Mouse (Mus musculus) adrenal gland, postnatal 14 days (tissue): Measurements from ENCODE around the gene Lrpprc. TPM values are rescaled to one million over a fixed set of nuclear protein-coding genes. Genes with fewer than 3 reads are reported as not detected.
"Not testable (repeated sequence)": the region's sequence is repeated elsewhere in the genome, so short reads cannot be mapped to it uniquely, and the experiment has no call there.

Experiments used
- DNase-seq: peaks from one replicate; pipeline ENCODE4 v3.0.0; 2021; ENCODE audit warnings: mixed read lengths
- long read RNA-seq, 2 experiments: library from polyadenylated mRNA; stranded (forward); transcript quantifications; one replicate each; pipeline ENCODE4 v2.0.0; 2021
- total RNA-seq: library from RNA; stranded (reverse); gene quantifications from 2 replicates; pipeline ENCODE4 v1.2.3, GENCODE M21; 2021

Lrpprc gene
- total RNA-seq: 84.6 and 86.6 TPM in 2 replicates
- long read RNA-seq, experiment 1, full-length matches to known transcripts: 30 of 50 reads
- long read RNA-seq, experiment 1, partial matches to known transcripts: 12 of 50 reads
- long read RNA-seq, experiment 1, other reads (novel, unspliced or antisense): 8 of 50 reads
- long read RNA-seq, experiment 2, full-length matches to known transcripts: 48 of 69 reads
- long read RNA-seq, experiment 2, partial matches to known transcripts: 14 of 69 reads
- long read RNA-seq, experiment 2, other reads (novel, unspliced or antisense): 7 of 69 reads

DNA sequence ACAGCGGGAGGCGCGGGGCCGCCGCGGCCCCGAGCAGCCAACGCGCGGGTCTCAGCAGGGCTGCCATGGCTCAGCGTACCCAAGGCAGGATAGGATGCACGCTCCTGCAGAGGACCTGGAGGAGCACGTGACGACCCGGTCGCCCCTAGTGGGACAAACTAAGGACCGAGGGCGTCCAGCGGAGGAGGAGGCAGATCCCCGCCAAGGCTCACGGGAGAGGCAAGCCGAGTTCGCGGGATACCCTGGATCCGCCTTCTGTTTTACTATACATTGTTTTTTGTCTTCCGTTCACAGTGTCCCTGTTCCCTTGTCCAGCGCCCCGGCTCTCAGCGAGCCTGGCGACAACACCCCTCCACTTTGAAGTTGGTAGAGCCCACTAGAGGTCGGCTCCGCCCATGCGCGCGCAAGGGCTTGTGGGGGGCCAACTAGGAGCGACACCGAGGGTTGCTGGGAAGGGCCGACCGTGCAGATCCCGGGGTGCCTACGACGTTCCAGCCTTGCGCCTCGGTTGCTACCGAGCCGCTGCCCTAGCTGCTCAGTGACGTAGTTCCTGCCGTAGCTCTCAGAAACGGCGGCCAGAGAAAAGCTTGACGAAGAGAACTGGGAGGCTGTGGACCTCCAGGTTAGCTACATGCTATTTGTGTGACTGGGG is at the start of gene Lrpprc:
TSS of gene Lrpprc (minus strand) at position 343 of the 652 bp plus-strand sequence.
- DNase-seq: peak; percentile 98

DNA sequence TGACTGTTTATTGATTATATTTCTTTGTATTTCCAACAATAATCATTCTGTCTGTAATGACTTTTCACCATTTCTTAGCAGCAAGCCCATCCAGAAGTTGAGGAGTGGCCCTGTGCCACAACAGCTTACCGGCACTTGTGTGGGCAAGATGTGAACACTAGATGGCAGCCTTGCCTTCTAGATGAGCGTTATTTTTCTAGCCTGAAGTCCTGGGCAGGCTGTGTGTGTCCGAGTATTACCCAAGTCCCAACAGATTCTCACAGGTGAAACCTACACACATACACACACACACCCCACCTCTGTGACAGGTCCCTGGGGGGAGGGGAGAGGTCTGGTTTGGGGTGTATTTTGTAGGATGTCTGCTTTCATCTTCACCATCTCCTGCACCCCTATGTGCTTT is 47.2 kb upstream of the Lrpprc start:
- peak; percentile 78 for DNase-seq

DNA sequence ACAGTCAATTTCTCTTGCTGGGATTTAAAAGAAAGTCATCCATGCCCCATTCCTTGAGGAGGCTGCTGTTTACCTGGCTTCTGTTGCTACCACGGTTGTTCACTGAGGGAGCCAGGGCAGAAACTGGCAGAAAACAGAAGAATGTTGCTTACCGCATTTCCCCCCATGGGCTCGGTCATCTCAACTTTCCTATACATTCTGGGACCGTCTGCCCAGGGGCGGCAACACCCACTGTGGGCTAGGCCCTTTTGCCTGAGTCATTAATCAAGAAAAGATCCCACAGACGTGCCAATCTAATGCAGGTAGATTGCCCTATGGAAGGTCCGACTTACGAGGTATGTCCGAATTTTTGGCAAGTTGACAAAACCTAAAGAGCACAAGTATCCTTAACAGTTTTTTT is 44.7 kb upstream of the Lrpprc start:
- no peak for DNase-seq

DNA sequence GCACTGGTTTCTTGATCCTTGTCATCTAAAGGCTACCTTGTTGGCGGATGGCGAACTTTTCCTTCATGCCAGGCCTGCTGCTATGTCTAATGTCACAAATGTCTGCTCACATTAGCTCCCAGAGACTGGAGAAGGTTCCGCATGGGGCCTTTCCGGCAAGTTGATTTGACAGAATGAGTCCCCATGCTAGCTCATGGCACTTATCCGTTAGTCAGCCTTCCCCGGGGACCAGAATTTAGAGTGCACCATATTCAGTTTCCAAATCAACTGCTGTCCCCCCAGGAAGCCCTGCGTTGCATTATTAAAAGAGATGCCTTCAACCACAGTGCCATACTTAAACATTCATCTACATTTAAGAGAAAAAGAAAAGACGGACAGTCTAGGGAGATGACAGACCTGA is 41.8 kb upstream of the Lrpprc start:
- DNase-seq: no peak

DNA sequence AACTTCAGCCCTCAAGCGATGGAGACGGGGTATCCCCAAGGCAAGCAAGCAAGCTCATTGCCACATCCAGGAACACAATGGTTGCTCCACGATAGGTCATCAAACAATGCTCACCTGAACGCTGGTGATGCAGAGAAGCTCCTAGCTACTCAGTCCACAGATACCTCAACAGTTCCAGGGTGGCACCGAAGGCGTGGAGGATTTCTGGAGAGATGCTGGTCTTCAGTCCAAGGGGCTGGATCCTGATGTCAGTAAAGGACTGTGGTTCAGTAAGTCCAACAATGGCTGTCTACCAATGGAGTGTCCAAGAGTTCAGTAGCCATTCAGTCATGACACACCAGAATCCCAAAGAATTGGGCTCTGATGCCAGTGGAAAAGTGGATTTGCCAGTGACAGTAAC is 37.7 kb upstream of the Lrpprc start:
- no peak for DNase-seq

DNA sequence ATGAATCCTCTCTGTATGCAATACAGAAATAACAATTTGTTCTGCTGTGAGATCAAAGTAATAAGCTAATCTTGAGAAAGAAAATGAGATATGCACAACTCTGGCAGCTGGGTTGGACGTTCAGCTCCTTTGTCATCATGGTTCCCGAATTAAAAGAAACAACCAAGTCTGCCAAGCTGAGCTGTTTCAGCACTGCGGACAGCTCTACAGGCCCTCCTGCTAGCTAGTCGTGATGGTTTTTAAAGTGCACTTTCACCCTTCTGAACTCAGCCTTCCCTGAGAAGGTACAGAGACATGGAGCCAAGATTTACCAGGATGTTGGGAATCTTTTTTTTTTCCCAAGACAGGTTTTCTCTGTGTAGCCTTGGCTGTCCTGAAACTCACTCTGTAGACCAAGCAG is 30.0 kb upstream of the Lrpprc start:
- DNase-seq: peak; percentile 66

DNA sequence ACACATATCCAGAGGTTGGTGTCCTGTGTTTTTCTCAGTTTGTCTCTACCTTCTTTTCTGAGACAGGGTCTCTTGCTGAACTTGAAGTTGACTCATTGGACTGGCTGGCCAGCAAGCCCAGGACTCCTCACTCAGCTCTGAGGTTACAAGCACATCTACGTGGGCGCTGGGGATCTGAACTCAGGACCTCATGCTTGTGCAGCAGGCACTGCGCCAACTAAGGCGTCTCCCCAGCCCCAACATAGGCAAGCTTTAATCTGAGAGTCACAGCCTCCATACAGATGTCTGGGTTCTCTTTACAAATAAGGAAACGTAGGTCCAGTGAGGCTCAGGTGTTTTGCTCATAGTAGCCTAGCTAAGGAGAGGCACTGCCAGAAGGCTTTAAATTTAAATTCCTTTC is 27.8 kb upstream of the Lrpprc start:
- no peak for DNase-seq

DNA sequence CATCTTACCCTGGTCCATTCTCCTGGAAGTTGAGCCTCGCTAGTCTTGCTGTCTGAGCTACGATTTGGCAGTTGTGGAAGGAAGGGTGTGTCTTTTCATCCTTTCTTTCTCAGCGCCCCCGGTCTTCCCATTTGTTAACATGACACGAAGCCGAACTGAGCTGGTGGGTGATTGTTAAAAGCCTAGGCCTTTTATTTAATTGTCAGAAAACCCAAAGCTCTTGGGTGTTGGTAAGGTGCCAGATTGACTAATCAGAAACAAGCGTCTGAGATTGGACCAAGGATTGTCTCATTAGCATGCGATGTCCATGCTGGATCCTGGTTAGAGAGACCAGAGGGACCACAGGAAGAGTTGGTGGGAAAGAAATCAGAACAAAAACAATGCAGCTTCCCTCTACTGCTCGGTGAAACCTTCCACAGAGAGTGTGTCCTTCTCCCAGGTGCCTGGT is 25.4 kb upstream of the Lrpprc start:
- DNase-seq: no peak

DNA sequence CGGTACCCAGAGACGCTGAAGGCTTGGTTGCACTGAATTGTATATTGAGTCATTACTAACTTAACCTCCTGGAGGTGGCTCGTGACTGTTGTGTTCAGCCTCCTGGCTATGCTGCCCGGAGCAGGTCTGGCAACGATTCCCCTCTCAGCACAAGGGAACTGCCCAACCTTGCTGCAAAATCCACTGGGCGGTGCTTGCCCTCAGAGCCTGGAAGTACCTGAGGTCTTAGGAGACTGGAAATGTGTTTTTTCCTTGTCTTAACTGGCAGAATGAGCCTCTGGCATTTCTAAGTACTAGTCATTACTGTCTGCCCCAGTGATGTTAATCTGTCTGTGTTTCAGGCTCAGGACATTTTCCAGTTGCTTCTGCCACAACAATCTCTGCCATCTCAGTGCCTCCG is 24.3 kb upstream of the Lrpprc start:
- no peak for DNase-seq

DNA sequence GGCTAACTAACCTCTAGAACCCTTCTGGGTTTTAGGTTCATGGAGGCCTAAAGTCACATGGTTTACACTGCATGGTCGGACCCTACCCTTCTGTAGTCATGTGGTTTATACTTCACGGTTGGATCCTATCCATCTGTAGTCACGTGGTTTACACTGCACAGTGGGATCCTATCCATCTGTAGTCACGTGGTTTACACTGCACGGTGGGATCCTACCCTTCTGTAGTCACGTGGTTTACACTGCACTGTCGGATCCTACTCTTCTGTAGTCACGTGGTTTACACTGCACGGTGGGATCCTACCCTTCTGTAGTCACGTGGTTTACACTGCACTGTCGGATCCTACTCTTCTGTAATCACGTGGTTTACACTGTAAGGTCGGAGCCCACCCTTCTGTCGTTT is 23.6 kb upstream of the Lrpprc start:
- DNase-seq: not testable (repeated sequence)

DNA sequence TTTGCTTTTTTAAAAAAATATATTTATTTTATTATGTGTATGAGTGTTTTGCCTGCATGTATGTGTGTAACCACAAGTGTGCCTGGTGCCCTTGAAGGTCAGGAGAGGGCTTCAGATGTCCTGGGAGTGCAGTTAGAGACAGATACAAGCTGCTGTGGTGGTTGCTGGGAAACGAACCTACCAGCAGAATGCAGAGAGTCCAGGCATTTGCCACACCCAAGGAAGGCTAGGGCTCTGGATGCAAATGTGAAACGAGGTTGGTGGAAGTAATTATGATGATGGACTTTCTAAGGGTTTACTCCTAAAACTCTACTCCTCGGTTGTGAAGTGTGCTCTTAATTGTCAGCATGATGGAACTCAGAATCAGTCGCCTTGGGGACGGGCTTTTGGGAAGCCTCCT is 1.4 kb upstream of the Lrpprc start:
- DNase-seq: no peak

DNA sequence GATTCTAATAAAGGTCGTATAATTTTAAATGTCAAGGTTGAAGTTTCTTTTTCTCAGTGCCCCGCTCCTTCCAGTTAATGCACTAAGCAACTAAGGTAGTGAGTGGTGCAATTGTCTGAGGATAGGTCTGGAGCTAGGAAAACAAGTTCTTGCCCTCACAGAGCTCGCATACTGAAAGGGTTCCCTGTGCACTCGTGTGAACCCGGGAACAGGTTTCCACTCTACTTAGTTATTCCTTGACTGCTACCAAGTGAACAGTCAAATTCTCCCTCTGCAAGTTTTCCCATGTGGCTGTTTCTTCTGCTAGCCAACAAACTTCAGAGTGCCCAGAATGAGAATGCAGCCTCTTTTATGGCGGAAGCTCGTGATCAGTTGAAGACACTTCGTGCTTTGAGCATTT is 567 bp upstream of the Lrpprc start:
- peak; percentile 34 for DNase-seq

DNA sequence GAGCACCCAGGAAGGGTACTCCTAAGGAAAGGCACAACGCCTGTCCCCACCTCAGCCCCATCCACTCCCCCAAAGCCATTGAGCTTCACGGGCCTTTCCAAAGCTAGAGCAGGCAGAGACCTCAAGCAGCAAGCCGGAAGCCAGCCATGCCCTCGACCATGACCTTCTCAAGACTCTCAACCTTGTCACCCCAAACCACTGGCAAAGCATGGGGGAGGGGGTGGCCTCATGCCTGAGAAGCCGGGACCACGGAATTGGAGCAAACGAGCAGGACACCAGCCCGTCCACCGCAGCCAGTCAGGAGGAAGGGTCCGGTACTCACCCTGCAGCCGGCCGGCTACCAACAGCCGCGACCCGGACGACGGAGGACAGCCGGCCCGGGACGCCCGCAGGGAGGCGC is 546 bp downstream of the Lrpprc start:
- DNase-seq: peak; percentile 67

DNA sequence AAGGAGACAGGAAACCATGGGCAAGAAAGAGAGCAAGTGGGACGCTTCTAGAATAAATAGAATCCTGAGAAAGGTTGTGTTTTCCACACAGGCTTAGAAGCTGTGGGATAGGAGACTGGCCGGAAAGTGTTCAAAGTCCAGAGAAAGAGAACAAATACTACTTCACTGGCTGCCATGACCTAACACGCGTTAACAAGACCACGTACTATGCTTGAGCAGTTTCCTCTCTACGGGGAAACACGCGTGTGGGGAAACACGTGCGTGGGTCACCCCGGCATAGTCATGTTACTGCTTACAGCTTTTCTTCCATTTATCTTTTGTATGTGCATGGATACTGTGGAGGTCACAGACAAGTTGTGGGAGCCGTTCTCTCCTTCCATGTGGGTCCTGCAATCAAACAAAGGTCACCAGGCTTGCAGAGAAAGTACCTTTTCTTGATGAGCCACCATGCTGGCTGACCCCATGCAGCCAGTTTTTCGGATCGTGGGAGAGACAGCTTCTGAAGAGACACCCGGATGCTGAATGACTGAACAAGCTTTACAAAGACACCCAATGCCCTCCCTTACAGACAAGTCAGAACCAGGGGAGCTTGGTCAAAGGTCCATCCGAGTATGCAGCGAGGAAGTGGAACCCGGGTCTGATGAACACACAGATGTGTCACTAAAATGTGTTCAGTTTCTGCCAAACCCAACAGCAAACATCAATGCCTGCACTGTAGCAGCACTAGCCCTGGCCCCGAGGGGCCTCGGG is 2.0 kb downstream of the Lrpprc start:
- DNase-seq: no peak

DNA sequence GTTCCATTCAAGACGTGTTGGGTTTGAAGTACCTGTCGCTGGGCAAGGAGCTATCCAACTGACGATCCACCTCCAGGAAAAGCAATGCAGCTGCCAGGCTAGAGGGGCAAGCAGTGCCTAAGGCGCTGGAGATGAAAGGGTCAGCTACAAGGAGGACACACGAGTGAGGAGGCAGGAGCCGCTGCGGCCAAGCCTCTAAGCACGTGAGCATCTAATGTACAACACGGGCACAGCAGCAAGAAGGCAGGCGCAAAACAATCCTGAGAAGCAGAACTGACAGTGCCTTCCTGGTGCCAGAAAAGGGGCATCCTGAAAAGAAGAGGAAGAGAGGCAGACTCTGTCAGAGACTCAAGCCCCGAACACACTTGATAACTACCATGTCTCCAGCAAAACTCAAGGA is 3.1 kb downstream of the Lrpprc start:
- DNase-seq: no peak

DNA sequence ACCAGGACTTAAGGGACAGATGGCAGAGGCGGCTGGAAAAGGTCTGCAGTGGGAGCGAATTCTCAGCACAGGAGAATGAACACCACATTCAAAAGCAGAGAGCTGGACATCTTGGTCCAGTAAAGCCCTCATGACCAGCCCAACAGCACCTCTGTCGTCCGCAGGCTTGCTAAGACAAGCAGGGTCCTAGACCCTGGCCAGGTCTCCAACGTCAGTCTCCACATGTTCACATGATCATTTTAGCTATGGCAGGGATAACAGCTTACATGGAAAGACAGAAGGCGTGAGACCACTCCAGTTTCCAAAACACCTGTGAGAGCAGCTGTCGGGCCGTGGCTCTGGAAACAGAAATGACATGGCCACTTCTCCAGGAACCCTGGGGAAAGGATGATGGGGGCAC is 3.7 kb downstream of the Lrpprc start:
- DNase-seq: no peak

DNA sequence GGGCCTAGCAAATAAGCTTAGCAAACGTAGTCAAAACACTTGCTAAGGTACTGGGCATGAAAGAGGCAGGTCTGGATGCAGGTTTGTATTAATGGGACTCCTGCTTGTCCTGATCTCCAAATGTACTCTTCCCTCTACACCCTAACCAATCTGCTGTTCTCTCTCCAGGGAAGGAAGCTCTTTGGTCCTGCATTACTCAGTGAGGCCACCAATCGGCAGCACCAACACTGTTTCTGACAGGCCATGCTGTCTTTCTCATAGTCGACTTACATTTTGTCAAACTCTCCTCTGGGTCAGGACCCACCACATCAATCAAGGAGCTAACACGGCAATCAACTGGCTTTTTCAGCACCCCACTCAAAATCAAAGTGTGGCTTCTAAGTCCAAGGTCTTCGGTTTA is 5.4 kb downstream of the Lrpprc start:
- DNase-seq: no peak

DNA sequence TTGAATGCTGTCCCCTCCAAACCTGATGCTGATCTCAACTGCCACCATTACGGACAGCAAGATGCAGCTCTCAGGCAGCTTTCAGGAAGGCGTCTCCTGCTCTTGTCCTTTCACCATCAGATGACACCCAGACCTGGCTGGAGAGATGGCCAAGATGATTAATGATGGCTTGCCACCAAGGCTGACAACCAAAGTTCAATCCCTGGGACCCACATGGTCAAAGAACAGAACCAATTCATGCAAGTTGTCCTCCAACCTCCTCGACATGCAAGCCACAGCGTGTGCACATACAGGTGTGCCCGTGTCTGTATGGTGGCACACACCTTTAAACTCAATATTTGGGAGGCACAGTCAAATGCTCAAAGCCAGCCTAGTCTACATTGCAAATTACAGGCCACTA is 7.1 kb downstream of the Lrpprc start:
- DNase-seq: no peak

DNA sequence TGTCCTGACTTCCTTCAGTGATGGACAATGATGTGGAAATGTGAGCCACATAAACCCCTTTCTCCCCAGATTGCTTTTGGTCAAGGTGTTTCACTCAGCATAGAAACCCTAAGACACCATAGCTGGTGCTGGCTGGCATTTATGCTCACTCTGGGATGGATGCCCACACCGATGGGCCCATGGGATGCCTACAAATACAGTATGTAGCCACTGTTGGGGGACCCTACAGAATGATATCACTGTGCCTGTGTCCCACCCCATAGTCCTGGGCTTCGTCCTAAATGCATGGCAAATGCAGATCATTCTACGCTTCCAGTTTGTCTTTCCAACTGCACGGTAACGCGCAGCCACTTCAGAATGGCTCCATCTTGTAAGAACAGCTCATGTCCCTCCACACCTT is 10.3 kb downstream of the Lrpprc start:
- DNase-seq: no peak

DNA sequence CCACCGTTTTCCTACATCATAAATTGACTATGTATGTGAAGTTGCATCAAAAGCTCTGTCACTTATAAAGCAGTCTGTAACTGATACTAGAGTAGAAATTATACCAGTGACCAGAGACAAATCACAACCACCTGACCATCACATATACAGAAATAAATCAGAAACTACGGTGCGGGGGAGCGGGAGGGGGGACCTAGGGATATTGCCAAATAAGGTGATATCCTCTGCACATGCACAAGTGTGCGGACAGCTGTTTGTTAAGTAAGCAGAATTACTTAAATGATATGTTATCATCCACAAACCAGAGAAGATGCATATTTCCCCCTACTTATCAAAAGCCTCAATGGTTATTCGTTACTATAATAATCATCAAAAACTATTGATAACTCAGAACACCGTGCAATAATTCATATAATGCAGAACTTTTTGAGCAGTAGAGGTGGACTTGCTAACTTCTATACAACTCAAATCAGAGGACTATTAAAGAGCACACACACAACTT is 12.1 kb downstream of the Lrpprc start:
- DNase-seq: no peak

DNA sequence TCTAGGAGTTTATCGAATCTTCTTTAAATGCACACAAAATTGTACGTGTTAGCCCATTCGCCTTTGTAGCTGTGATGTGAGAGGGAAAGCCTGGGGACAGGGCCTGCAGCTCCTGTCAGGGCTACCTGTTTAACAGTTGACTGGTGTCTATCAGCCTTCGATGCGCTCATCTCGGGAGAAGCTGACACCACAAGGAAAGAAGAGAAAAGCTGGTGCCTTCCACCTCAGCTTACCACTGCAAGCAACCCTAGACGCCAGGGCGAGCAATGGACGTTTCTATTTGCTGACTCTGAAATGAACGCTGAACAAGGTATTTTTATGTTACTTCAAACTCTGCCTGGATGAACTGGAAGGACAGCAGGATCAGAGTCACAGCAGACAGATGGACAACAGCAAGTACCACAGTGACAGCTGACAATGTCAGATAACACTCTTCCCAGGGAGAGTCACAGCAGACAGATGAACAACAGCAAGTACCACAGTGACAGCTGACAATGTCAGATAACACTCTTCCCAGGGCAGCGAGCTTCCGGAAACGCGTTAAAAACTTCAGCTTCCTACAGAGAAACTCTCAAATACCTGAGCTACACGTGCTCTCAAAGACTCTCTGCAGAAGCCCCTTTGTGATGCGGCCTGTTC is 14.1 kb downstream of the Lrpprc start:
- no peak for DNase-seq

DNA sequence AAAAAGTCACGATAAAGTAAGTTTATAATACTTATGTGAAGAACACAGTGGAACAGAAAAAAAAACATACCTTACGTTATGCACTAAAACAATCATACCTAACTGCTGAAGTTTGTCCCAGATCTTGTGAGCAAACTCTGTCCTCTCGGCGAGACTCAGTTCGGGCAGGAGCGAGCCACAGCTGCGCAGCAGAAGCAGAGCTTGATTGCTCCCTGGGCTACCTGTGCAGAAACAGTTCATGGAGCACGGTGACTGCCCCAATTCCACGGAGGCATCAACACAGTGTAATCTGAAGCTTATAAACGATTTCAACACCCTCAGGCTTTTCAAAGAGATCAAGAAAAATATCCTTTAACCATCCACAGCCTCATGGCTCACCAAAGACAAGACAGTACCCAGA is 15.3 kb downstream of the Lrpprc start:
- DNase-seq: no peak

DNA sequence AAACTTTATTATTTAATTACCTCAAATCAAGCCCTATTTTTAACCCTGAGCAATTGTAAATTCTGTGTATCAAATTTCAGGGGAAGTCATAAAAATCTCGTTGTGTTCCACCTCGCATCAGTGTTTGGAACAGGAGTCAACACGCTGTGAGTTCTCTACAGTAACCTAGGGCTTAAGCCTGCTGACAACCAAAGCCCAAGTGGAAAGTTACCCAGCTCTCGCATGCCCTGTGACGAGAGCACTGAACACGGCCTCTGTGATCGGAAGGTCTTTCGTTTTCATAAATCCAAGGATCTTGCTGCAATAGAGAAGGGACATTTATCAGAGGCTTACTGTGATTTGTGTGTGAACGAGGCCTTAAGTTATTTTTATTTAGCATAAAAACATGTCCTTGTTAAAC is 18.7 kb downstream of the Lrpprc start:
- DNase-seq: peak; percentile 34
